19 mouse cellular contexts compared by ENCODE assay signal in genomic region chr11:24139952-24140351, GRCm38 (mm10).
DNase-seq lines count a peak whose midpoint lies in the region; ATAC-seq and TF ChIP-seq lines count a peak whose summit lies in the region.
"Had no signal": no experiment of that assay in that cellular context is flagged by ENCODE, and none has a peak within 500 bp of the region (broad histone marks: within the 10 kb centered on the region; RNA-seq: fewer than 3 reads in every experiment).

No protein-coding gene starts in this region.

- no peak for DNase-seq in lung, embryonic 14.5 days
- no peak for DNase-seq in lung, postnatal 10 days
- peak; percentile 68 for DNase-seq in MEL (ENCODE audit: low read depth, low spot score)
- DNase-seq in induced T-regulatory cell, adult 2 months (ENCODE audit: low read depth): peak; percentile 3
- no peak for DNase-seq in stomach, postnatal 0 days (ENCODE audit: low spot score)
- no peak for DNase-seq in adrenal gland, postnatal 25 days
- DNase-seq in urinary bladder, adult 18-20 months (ENCODE audit: low spot score in 2 of 2): no peak
- DNase-seq: cerebellum, adult 9-11 months; gastrocnemius, postnatal 10 days; heart, adult 2 months; lung, adult 2 months; right cerebral cortex, postnatal 14 days; thymus, postnatal 4 days had no signal

- peak; percentile 6 for TF ChIP-seq RAD21 in MEL (IDR thresholded peaks at IDR 0.05; ENCODE audit: low read depth, low read length)

- no peaks in the 10 kb centered on the region for H3K36me3 ChIP-seq in lung, embryonic 14.5 days (ENCODE audit: insufficient read depth)
- peaks cover 46 to 62% of the 10 kb centered on the region in 2 experiments for H3K36me3 ChIP-seq in MEL (ENCODE audit: control insufficient read depth in 1 of 2, insufficient read depth in 2 of 2, low read length in 2 of 2)
- H3K36me3 ChIP-seq in stomach, postnatal 0 days (ENCODE audit: control insufficient read depth, insufficient read depth, low read length): no peaks in the 10 kb centered on the region; the same call in 1 of the 2 replicates
- H3K36me3 ChIP-seq: heart, embryonic 15.5 days; kidney, embryonic 15.5 days; midbrain, embryonic 15.5 days had no signal

- TF ChIP-seq CTCF in lung, embryonic 14.5 days (IDR thresholded peaks at IDR 0.05; ENCODE audit: low read depth): peak; percentile 18; the same call in 1 of the 2 replicates
- TF ChIP-seq CTCF in MEL (IDR thresholded peaks at IDR 0.05 in 2 of 3, conservative IDR thresholded peaks at IDR 0.05 in 1 of 3; ENCODE audit: control insufficient read depth in 1 of 3, insufficient read depth in 1 of 3, low read depth in 2 of 3, low read length in 3 of 3, poor library complexity in 1 of 3, severe bottlenecking in 1 of 3): peak; percentile 37 to 61 (median 51)
- peak; percentile 40 for TF ChIP-seq CTCF in stomach, postnatal 0 days (IDR thresholded peaks at IDR 0.05; ENCODE audit: low read depth)

- TF ChIP-seq POLR2A in MEL (IDR thresholded peaks at IDR 0.05; ENCODE audit: control insufficient read depth in 1 of 2, insufficient read depth in 1 of 2, low read depth in 1 of 2, low read length in 2 of 2, poor library complexity in 1 of 2): no peak

- H3K9ac ChIP-seq in lung, embryonic 14.5 days: no peak overlapping the region
- H3K9ac ChIP-seq in MEL (ENCODE audit: control insufficient read depth, low read depth, low read length, poor library complexity, severe bottlenecking): no peak overlapping the region
- no peak overlapping the region for H3K9ac ChIP-seq in stomach, postnatal 0 days (ENCODE audit: low read length)
- H3K9ac ChIP-seq: heart, embryonic 15.5 days; kidney, embryonic 15.5 days; midbrain, embryonic 15.5 days; neural tube, embryonic 12.5 days had no signal

- WGBS in lung, embryonic 14.5 days: 87% methylated on average over 2 of the region's 2 CpGs
- 91% methylated on average over 2 of the region's 2 CpGs for WGBS in stomach, postnatal 0 days

- H3K4me1 ChIP-seq in lung, embryonic 14.5 days (ENCODE audit: insufficient read depth): 0 out of 2 replicates have a peak, but pooled peaks cover 6% of the 10 kb centered on the region
- H3K4me1 ChIP-seq in MEL (ENCODE audit: control insufficient read depth in 1 of 2, insufficient read depth in 2 of 2, low read length in 2 of 2): peaks cover 33 to 49% of the 10 kb centered on the region in 2 experiments
- H3K4me1 ChIP-seq in stomach, postnatal 0 days (replicated peaks; ENCODE audit: control insufficient read depth, insufficient read depth): no peaks in the 10 kb centered on the region

- ATAC-seq in lung, embryonic 14.5 days (ENCODE audit: insufficient read depth): no peak
- no peak for ATAC-seq in stomach, postnatal 0 days (ENCODE audit: low FRiP score, low TSS enrichment)
- ATAC-seq: inflammation-experienced regulatory T-cells, adult 6 months; midbrain, embryonic 15.5 days had no signal

- H3K4me3 ChIP-seq in lung, embryonic 14.5 days (ENCODE audit: low read depth, low read length): no peak overlapping the region
- H3K4me3 ChIP-seq in MEL (ENCODE audit: control insufficient read depth in 1 of 2, insufficient read depth in 1 of 2, low read depth in 2 of 2, low read length in 2 of 2): no peak overlapping the region
- no peak overlapping the region for H3K4me3 ChIP-seq in stomach, postnatal 0 days (ENCODE audit: low read depth, low read length)
- H3K4me3 ChIP-seq: heart, adult 2 months; heart, embryonic 15.5 days; kidney, embryonic 15.5 days; limb, embryonic 10.5 days; midbrain, embryonic 15.5 days; neural tube, embryonic 12.5 days had no signal

- no peak overlapping the region for H3K4me2 ChIP-seq in lung, embryonic 14.5 days
- no peak overlapping the region for H3K4me2 ChIP-seq in stomach, postnatal 0 days (replicated peaks; ENCODE audit: low read depth)
- H3K4me2 ChIP-seq: heart, embryonic 15.5 days; kidney, embryonic 15.5 days; midbrain, embryonic 15.5 days; neural tube, embryonic 12.5 days had no signal

- H3K27ac ChIP-seq in lung, embryonic 14.5 days (ENCODE audit: low read depth): no peak overlapping the region
- H3K27ac ChIP-seq in MEL (ENCODE audit: control insufficient read depth, low read depth, low read length): peak overlapping the region; percentile 100
- no peak overlapping the region for H3K27ac ChIP-seq in stomach, postnatal 0 days (replicated peaks)
- H3K27ac ChIP-seq: heart, adult 2 months; heart, embryonic 15.5 days; kidney, embryonic 15.5 days; limb, embryonic 10.5 days; midbrain, embryonic 15.5 days; neural tube, embryonic 12.5 days had no signal

- H3K79me2 ChIP-seq in MEL (ENCODE audit: control insufficient read depth, insufficient read depth, low read length, poor library complexity): peaks cover 76% of the 10 kb centered on the region

- peak; percentile 26 to 52; a peak in 2 of 4 replicates for TF ChIP-seq EP300 in MEL (IDR thresholded peaks at IDR 0.05; ENCODE audit: low read depth in 1 of 2, low read length in 2 of 2)
- no peak for TF ChIP-seq EP300 in stomach, postnatal 0 days (optimal IDR thresholded peaks at IDR 0.05)

- no peaks in the 10 kb centered on the region for H3K27me3 ChIP-seq in lung, embryonic 14.5 days (ENCODE audit: insufficient read depth, low read length)
- no peaks in the 10 kb centered on the region for H3K27me3 ChIP-seq in MEL (ENCODE audit: control insufficient read depth in 1 of 2, insufficient read depth in 2 of 2, low read length in 2 of 2)
- no peaks in the 10 kb centered on the region for H3K27me3 ChIP-seq in stomach, postnatal 0 days (ENCODE audit: control insufficient read depth, insufficient read depth, low read length)
- H3K27me3 ChIP-seq: heart, embryonic 15.5 days; kidney, embryonic 15.5 days; midbrain, embryonic 15.5 days; neural tube, embryonic 12.5 days had no signal

- peaks cover 3% of the 10 kb centered on the region; the same call in 1 of the 2 replicates for H3K9me3 ChIP-seq in lung, embryonic 14.5 days (ENCODE audit: low read depth, low read length)
- H3K9me3 ChIP-seq in MEL (replicated peaks; ENCODE audit: insufficient read depth, low read length): no peaks in the 10 kb centered on the region
- H3K9me3 ChIP-seq in stomach, postnatal 0 days (ENCODE audit: control insufficient read depth, low read length): no peaks in the 10 kb centered on the region
- H3K9me3 ChIP-seq: heart, embryonic 15.5 days; midbrain, embryonic 15.5 days; neural tube, embryonic 12.5 days had no signal

TF ChIP-seq in MEL, 35 proteins besides CTCF, POLR2A, EP300 and RAD21:
- no peak for TF ChIP-seq MAZ (IDR thresholded peaks at IDR 0.05; ENCODE audit: low read depth, low read length)
- TF ChIP-seq ETS1 (IDR thresholded peaks at IDR 0.05; ENCODE audit: low read depth, low read length): peak; percentile 61; the same call in 1 of the 2 replicates
- no peak for TF ChIP-seq MAX (IDR thresholded peaks at IDR 0.05; ENCODE audit: low read length)
- peak; percentile 48 for TF ChIP-seq SMC3 (IDR thresholded peaks at IDR 0.05; ENCODE audit: low read depth, low read length)
- no peak for TF ChIP-seq KAT2A (conservative IDR thresholded peaks at IDR 0.05; ENCODE audit: low read depth, low read length)

Comparison
In these comparisons a context has a peak if more than half of its experiments do, and no peak if none do; other contexts are left out.
1. DNase-seq: peak in MEL (single experiment) and induced T-regulatory cell, adult 2 months (single experiment); none in lung, embryonic 14.5 days (single experiment), lung, postnatal 10 days (single experiment), stomach, postnatal 0 days (single experiment), adrenal gland, postnatal 25 days (single experiment) and urinary bladder, adult 18-20 months (0 of 2).
2. Peak in every context shown above with its lines, with median percentiles within 50 percentile points of each other: CTCF ChIP-seq.